Mouse (Mus musculus) olfactory bulb, adult 2 months (tissue): ENCODE data around the gene Zfx. TPM values are rescaled to one million over a fixed set of nuclear protein-coding genes. Genes with fewer than 3 reads are reported as not detected.

Experiments
- H3K27ac ChIP-seq: fragments of 200-500 bp; 2 replicates; pipeline ENCODE4 v1.5.1; 2012; ENCODE audit warnings: low read depth, low read length; ENCODE audit not compliant: insufficient read depth
- H3K4me1 ChIP-seq: fragments of 200-500 bp; 2 replicates; pipeline ENCODE4 v1.6.1; 2012; ENCODE audit warnings: low read length; ENCODE audit not compliant: control insufficient read depth, insufficient read depth
- H3K4me3 ChIP-seq: fragments of 200-500 bp; 2 replicates; pipeline ENCODE4 v1.5.1; 2012; ENCODE audit warnings: mild to moderate bottlenecking, low read depth, low read length, moderate library complexity; ENCODE audit not compliant: insufficient read depth
- CTCF ChIP-seq: fragments of 200-500 bp; IDR thresholded peaks from 2 replicates; pipeline ENCODE4 v1.5.1; 2012; ENCODE audit warnings: low read depth, mild to moderate bottlenecking, low read length, moderate library complexity; ENCODE audit not compliant: insufficient read depth
- POLR2A ChIP-seq: fragments of 200-500 bp; IDR thresholded peaks from 2 replicates; pipeline ENCODE4 v1.6.1; 2012; ENCODE audit warnings: mild to moderate bottlenecking, low read depth, low read length, moderate library complexity; ENCODE audit not compliant: insufficient read depth
- WGBS: fragments of 180-500 bp; shearing (Covaris S2); methylation state at CpG from one replicate; pipeline ENCODE4 v1.1.7; 2018; 5-methylcytosine and 5-hydroxymethylcytosine counted together
- polyA plus RNA-seq: library from polyadenylated mRNA; stranded (reverse); fragments of >200 nt; gene quantifications from 2 replicates; pipeline ENCODE4 v1.2.4, GENCODE M21; 2012; ENCODE audit warnings: low replicate concordance; ENCODE audit not compliant: missing spikeins, insufficient read depth, insufficient read length

The Zfx gene
- not detected in 2 replicates for polyA plus RNA-seq

- 25% methylated on average over 59 of the region's 82 CpGs for WGBS
- Histone ChIP-seq H3K27ac (peak within 1 kb of the TSS; percentile 98), H3K4me1 (no peaks in the 10 kb centered on the region), H3K4me3 (peak within 1 kb of the TSS; percentile 95)
- no peak for TF ChIP-seq CTCF
- TF ChIP-seq POLR2A = no peak
Measured at GRCm38 (mm10) chrX:94123059-94123839, at the start of gene Zfx. Gene Zfx (minus strand): TSS chrX:94123702.

- 62% methylated on average over 6 of the region's 6 CpGs for WGBS
- Histone ChIP-seq H3K27ac (no peak overlapping the region), H3K4me3 (no peak overlapping the region), H3K4me1 (no peaks in the 10 kb centered on the region)
- TF ChIP-seq POLR2A (no peak), CTCF (no peak)
Measured at GRCm38 (mm10) chrX:94169348-94169747, 45.8 kb upstream of the Zfx start.

GRCm38 (mm10) chrX:94152251-94152830 is 28.8 kb upstream of the Zfx start:
- 36% methylated on average over 11 of the region's 11 CpGs for whole genome bisulfite sequencing

GRCm38 (mm10) chrX:94150471-94150870 is 27.0 kb upstream of the Zfx start:
- no peak overlapping the region for H3K4me3 ChIP-seq
- H3K27ac ChIP-seq = no peak overlapping the region
- no peaks in the 10 kb centered on the region for H3K4me1 ChIP-seq
- no peak for TF ChIP-seq CTCF
- 86% methylated on average over 19 of the region's 19 CpGs for WGBS

More at GRCm38 (mm10) chrX:94152251-94152830, 28.8 kb upstream of the Zfx start:
- H3K27ac ChIP-seq = no peak overlapping the region
- TF ChIP-seq CTCF (no peak), POLR2A (no peak)
- no peak overlapping the region for H3K4me3 ChIP-seq
- no peaks in the 10 kb centered on the region for H3K4me1 ChIP-seq

- TF ChIP-seq CTCF (no peak), POLR2A (no peak)
- Histone ChIP-seq H3K27ac (no peak overlapping the region), H3K4me1 (no peaks in the 10 kb centered on the region), H3K4me3 (no peak overlapping the region)
- WGBS = 81% methylated on average over 7 of the region's 7 CpGs
Measured at GRCm38 (mm10) chrX:94142004-94142771, 18.7 kb upstream of the Zfx start.

- H3K4me3 ChIP-seq = no peak overlapping the region
- 96% methylated on average over 1 of the region's 1 CpGs for WGBS
- no peaks in the 10 kb centered on the region for H3K4me1 ChIP-seq
- no peak overlapping the region for H3K27ac ChIP-seq
- no peak for TF ChIP-seq POLR2A
- TF ChIP-seq CTCF = no peak
Measured at GRCm38 (mm10) chrX:94140080-94140479, 16.6 kb upstream of the Zfx start.

GRCm38 (mm10) chrX:94138256-94138655 is 14.8 kb upstream of the Zfx start:
- no peaks in the 10 kb centered on the region for H3K4me1 ChIP-seq
- H3K4me3 ChIP-seq = no peak overlapping the region
- TF ChIP-seq CTCF = no peak
- no peak for TF ChIP-seq POLR2A
- no peak overlapping the region for H3K27ac ChIP-seq
- WGBS = 55% methylated on average over 1 of the region's 1 CpGs

- Histone ChIP-seq H3K4me3 (no peak overlapping the region), H3K4me1 (no peaks in the 10 kb centered on the region), H3K27ac (no peak overlapping the region)
- TF ChIP-seq CTCF (no peak), POLR2A (no peak)
- 66% methylated on average over 4 of the region's 4 CpGs for WGBS
Measured at GRCm38 (mm10) chrX:94135084-94135483, 11.6 kb upstream of the Zfx start.

GRCm38 (mm10) chrX:94133551-94133950 is 10.0 kb upstream of the Zfx start:
- Histone ChIP-seq H3K4me3 (no peak overlapping the region), H3K27ac (no peak overlapping the region), H3K4me1 (no peaks in the 10 kb centered on the region)
- no peak for TF ChIP-seq POLR2A
- TF ChIP-seq CTCF = no peak
- 55% methylated on average over 3 of the region's 3 CpGs for WGBS
